Mouse (Mus musculus) olfactory bulb, adult 2 months (tissue): Measurements from ENCODE around the gene Asic2. TPM values are rescaled to one million over a fixed set of nuclear protein-coding genes. Genes with fewer than 3 reads are reported as not detected.
A peak's percentile ranks its signal among the peaks of the same experiment; 100 is the strongest.

Experiments used
- H3K27ac ChIP-seq: fragments of 200-500 bp; 2 replicates; pipeline ENCODE4 v1.5.1; 2012; ENCODE audit warnings: low read depth, low read length; ENCODE audit not compliant: insufficient read depth
- H3K4me1 ChIP-seq: fragments of 200-500 bp; 2 replicates; pipeline ENCODE4 v1.6.1; 2012; ENCODE audit warnings: low read length; ENCODE audit not compliant: control insufficient read depth, insufficient read depth
- H3K4me3 ChIP-seq: fragments of 200-500 bp; 2 replicates; pipeline ENCODE4 v1.5.1; 2012; ENCODE audit warnings: mild to moderate bottlenecking, low read depth, low read length, moderate library complexity; ENCODE audit not compliant: insufficient read depth
- CTCF ChIP-seq: fragments of 200-500 bp; IDR thresholded peaks from 2 replicates; pipeline ENCODE4 v1.5.1; 2012; ENCODE audit warnings: low read depth, mild to moderate bottlenecking, low read length, moderate library complexity; ENCODE audit not compliant: insufficient read depth
- POLR2A ChIP-seq: fragments of 200-500 bp; IDR thresholded peaks from 2 replicates; pipeline ENCODE4 v1.6.1; 2012; ENCODE audit warnings: mild to moderate bottlenecking, low read depth, low read length, moderate library complexity; ENCODE audit not compliant: insufficient read depth
- WGBS: fragments of 180-500 bp; shearing (Covaris S2); methylation state at CpG from one replicate; pipeline ENCODE4 v1.1.7; 2018; 5-methylcytosine and 5-hydroxymethylcytosine counted together
- polyA plus RNA-seq: library from polyadenylated mRNA; stranded (reverse); fragments of >200 nt; gene quantifications from 2 replicates; pipeline ENCODE4 v1.2.4, GENCODE M21; 2012; ENCODE audit warnings: low replicate concordance; ENCODE audit not compliant: missing spikeins, insufficient read depth, insufficient read length

Asic2 gene
- polyA plus RNA-seq, 1 experiment = not detected

GRCm38 (mm10) chr11:81115666-81116065 is 852.6 kb downstream of the Asic2 start:
- TF ChIP-seq CTCF = no peak
- TF ChIP-seq POLR2A = no peak
- Histone ChIP-seq H3K27ac (no peak overlapping the region), H3K4me3 (no peak overlapping the region), H3K4me1 (peaks cover 10% of the 10 kb centered on the region)
- WGBS = 65% methylated on average over 9 of the region's 9 CpGs

- WGBS = 83% methylated on average over 2 of the region's 2 CpGs
- Histone ChIP-seq H3K27ac (no peak overlapping the region), H3K4me3 (no peak overlapping the region), H3K4me1 (peaks cover 13% of the 10 kb centered on the region; the same call in 1 of the 2 replicates)
- TF ChIP-seq CTCF = no peak
- no peak for TF ChIP-seq POLR2A
Measured at GRCm38 (mm10) chr11:81111626-81112025, 856.6 kb downstream of the Asic2 start.

DNA sequence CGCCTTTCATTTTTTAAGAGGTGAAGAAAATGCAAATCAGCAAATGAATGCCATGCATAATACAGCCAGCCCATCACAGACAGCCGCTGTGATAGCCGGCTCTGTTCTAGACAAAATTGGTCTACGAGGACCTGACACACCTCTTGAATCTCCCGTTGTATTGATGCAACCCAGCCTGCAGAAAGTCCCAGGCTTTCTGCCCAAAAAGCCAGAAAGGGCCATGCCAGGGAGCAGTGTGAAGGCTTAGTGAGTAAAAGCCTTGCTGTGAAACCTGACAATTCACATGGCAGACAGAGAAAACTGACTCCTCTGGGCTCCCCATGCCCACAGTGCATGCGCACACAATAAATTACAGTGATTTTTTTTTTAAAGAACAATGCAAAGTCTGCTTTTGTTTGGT is 858.2 kb downstream of the Asic2 start:
- 41% methylated on average over 6 of the region's 6 CpGs for WGBS
- no peak for TF ChIP-seq CTCF
- no peak for TF ChIP-seq POLR2A
- H3K4me3 ChIP-seq = no peak overlapping the region
- H3K27ac ChIP-seq = no peak overlapping the region
- peaks cover 10% of the 10 kb centered on the region; the same call in 1 of the 2 replicates for H3K4me1 ChIP-seq

DNA sequence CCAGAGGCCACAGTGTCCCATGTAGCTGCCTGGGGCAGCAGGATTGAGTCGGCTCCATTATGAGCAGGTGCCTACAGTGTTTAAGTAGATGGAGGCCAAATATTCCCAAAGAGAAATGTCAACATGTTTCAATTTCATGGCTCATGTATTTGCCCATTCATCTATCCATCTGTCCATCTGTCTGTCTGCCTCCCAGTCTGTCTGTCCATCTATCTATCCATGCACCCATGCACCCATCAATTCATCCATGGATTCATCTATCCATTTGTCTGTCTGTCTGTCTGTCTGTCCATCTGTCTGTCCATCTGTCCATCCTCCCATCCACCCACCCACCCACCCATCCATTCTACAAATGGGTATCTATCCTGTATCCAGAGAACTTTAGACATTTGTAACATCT is 861.3 kb downstream of the Asic2 start:
- 100% methylated on average over 1 of the region's 1 CpGs for WGBS
- TF ChIP-seq POLR2A (no peak), CTCF (no peak)
- Histone ChIP-seq H3K4me3 (no peak overlapping the region), H3K4me1 (peaks cover 10% of the 10 kb centered on the region; the same call in 1 of the 2 replicates), H3K27ac (no peak overlapping the region)

DNA sequence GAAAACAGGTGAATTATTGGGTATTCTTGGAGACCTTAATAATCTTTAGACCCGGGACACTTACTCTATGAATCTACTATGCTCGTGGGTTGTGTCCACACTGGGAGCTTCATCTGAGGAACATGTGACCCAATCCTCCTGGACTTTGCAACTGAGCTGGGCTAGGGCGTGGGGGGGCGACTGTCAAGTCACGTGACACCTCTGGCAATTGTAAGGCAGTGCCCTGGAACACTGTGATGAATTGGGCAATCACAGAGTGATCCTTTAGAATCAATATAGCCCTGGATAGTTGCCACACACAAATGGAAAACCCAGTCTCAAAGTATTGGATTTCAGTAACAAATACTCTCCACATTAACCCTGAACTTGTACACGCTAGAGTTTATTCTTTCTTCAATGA is 867.4 kb downstream of the Asic2 start:
- Histone ChIP-seq H3K4me3 (no peak overlapping the region), H3K27ac (no peak overlapping the region), H3K4me1 (peaks cover 18% of the 10 kb centered on the region)
- 85% methylated on average over 6 of the region's 6 CpGs for WGBS
- TF ChIP-seq CTCF (no peak), POLR2A (no peak)

DNA sequence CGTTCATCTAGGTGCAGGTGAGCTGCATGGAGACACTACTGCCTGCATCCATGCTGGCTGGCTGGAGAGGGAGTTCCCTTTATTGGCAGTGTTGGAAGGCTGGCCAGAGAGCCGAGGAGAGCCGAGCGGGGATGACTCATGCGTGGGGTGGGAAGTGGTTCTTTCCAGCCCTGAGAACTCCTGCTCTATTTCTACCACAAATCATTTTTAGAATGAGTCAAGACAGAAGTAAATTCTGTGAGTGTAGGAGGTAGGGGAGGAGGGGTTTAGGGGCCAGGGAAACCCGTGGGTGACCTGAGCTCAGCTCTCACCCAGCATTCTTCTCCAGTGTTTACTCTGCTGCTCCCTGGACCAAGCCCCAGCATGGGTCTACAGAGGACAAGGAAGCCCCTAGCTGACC is 872.2 kb downstream of the Asic2 start:
- TF ChIP-seq CTCF (no peak), POLR2A (no peak)
- Histone ChIP-seq H3K4me1 (peaks cover 18% of the 10 kb centered on the region), H3K4me3 (no peak overlapping the region), H3K27ac (peak overlapping the region; percentile 54)
- WGBS = 24% methylated on average over 6 of the region's 6 CpGs

DNA sequence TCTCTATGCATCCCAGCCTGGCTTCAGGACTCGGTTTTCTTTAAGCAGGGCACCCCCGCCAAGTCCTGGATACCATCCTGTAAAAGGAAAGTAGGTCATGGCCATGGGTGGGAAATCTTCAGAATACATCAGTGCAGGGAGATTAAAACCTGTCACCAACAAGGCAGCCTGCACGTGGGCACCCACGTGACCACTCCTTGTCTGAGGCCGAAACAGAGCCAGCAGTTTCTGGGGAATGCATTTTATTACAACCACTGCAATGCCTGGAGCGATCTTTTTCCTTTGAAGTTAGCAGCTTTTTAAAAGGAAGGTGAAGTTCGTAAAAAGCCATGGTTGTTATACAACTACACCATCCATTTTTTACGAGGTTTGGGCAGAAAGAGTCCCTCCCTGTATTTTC is 873.7 kb downstream of the Asic2 start:
- TF ChIP-seq CTCF (no peak), POLR2A (no peak)
- no peak overlapping the region for H3K4me3 ChIP-seq
- peaks cover 18% of the 10 kb centered on the region for H3K4me1 ChIP-seq
- 69% methylated on average over 8 of the region's 8 CpGs for WGBS
- no peak overlapping the region for H3K27ac ChIP-seq

DNA sequence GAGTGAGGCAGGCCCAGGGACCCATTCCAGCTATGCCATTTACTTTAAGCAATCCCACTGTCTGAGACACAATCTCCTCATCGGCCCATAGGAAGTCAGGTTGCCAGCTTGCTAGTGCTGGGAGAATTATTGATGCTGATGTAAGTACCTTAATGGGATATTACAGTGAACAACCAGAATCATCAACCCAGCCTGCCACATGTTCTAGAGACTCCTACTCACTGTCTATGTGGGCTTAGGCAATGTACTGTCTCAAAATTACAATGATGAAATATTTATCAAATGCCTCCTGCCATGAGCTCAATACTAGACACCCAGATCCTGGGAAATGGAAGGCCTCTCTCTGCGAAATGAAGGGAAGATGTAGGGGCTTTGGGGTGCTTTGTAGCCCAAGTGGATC is 876.1 kb downstream of the Asic2 start:
- TF ChIP-seq POLR2A (no peak), CTCF (no peak)
- H3K27ac ChIP-seq = no peak overlapping the region
- WGBS = 71% methylated on average over 2 of the region's 2 CpGs
- no peak overlapping the region for H3K4me3 ChIP-seq
- peaks cover 10% of the 10 kb centered on the region for H3K4me1 ChIP-seq

- TF ChIP-seq CTCF (no peak), POLR2A (no peak)
- peaks cover 10% of the 10 kb centered on the region for H3K4me1 ChIP-seq
- 82% methylated on average over 4 of the region's 4 CpGs for WGBS
- H3K4me3 ChIP-seq = no peak overlapping the region
- H3K27ac ChIP-seq = no peak overlapping the region
Measured at GRCm38 (mm10) chr11:81083822-81084221, 884.4 kb downstream of the Asic2 start.
